Mouse (Mus musculus): ENCODE measurements around the gene Lmod3.

Gene Lmod3

GRCm38 (mm10) chr6:97276890-97277497, 24.4 kb upstream of the Lmod3 start:
- in situ Hi-C loops (cut with MboI; ENCODE audit: low sequenced_read_pairs) = loop anchor here (10.0 kb wide), 2 partner anchors 138 to 228 kb away; no protein-coding TSS in a partner anchor

GRCm38 (mm10) chr6:97276366-97276765, 23.8 kb upstream of the Lmod3 start:
- in situ Hi-C loops (cut with MboI; ENCODE audit: low sequenced_read_pairs) = loop anchor here (10.0 kb wide), 2 partner anchors 138 to 228 kb away; no protein-coding TSS in a partner anchor

GRCm38 (mm10) chr6:97275760-97276159, 23.2 kb upstream of the Lmod3 start:
- in situ Hi-C loops (cut with MboI; ENCODE audit: low sequenced_read_pairs) = loop anchor here (10.0 kb wide), 2 partner anchors 139 to 229 kb away; no protein-coding TSS in a partner anchor

- in situ Hi-C loops (cut with MboI; ENCODE audit: low sequenced_read_pairs) = loop anchor here (10.0 to 25.0 kb wide), 3 partner anchors 141 to 739 kb away; no protein-coding TSS in a partner anchor
Observed at GRCm38 (mm10) chr6:97273777-97274176, 21.2 kb upstream of the Lmod3 start.

GRCm38 (mm10) chr6:97273058-97273710, 20.6 kb upstream of the Lmod3 start:
- in situ Hi-C loops (cut with MboI; ENCODE audit: low sequenced_read_pairs) = loop anchor here (10.0 to 25.0 kb wide), 3 partner anchors 142 to 739 kb away; no protein-coding TSS in a partner anchor

GRCm38 (mm10) chr6:97272349-97272748, 19.8 kb upstream of the Lmod3 start:
- in situ Hi-C loops (cut with MboI; ENCODE audit: low sequenced_read_pairs) = loop anchor here (10.0 to 25.0 kb wide), 3 partner anchors 142 to 740 kb away; no protein-coding TSS in a partner anchor

GRCm38 (mm10) chr6:97269596-97269995, 17.0 kb upstream of the Lmod3 start:
- in situ Hi-C loops (cut with MboI; ENCODE audit: low sequenced_read_pairs) = loop anchor here (25.0 kb wide), 1 partner anchor 743 kb away; no protein-coding TSS in a partner anchor

- in situ Hi-C loops (cut with MboI; ENCODE audit: low sequenced_read_pairs) = loop anchor here (25.0 kb wide), 1 partner anchor 745 kb away; no protein-coding TSS in a partner anchor
Observed at GRCm38 (mm10) chr6:97267132-97267531, 14.6 kb upstream of the Lmod3 start.

- in situ Hi-C loops (cut with MboI; ENCODE audit: low sequenced_read_pairs) = loop anchor here (25.0 kb wide), 1 partner anchor 746 kb away; no protein-coding TSS in a partner anchor
Observed at GRCm38 (mm10) chr6:97266661-97267060, 14.1 kb upstream of the Lmod3 start.

- in situ Hi-C loops (cut with MboI; ENCODE audit: low sequenced_read_pairs) = loop anchor here (25.0 kb wide), 1 partner anchor 747 kb away; no protein-coding TSS in a partner anchor
Observed at GRCm38 (mm10) chr6:97265705-97266104, 13.1 kb upstream of the Lmod3 start.

- in situ Hi-C loops (cut with MboI; ENCODE audit: low sequenced_read_pairs) = loop anchor here (25.0 kb wide), 1 partner anchor 747 kb away; no protein-coding TSS in a partner anchor
Observed at GRCm38 (mm10) chr6:97265240-97265639, 12.7 kb upstream of the Lmod3 start.

GRCm38 (mm10) chr6:97263750-97264149, 11.2 kb upstream of the Lmod3 start:
- in situ Hi-C loops (cut with MboI; ENCODE audit: low sequenced_read_pairs) = loop anchor here (25.0 kb wide), 1 partner anchor 749 kb away; no protein-coding TSS in a partner anchor

GRCm38 (mm10) chr6:97262229-97262628, 9.7 kb upstream of the Lmod3 start:
- in situ Hi-C loops (cut with MboI; ENCODE audit: low sequenced_read_pairs) = loop anchor here (25.0 kb wide), 1 partner anchor 750 kb away; no protein-coding TSS in a partner anchor

GRCm38 (mm10) chr6:97259926-97260325, 7.4 kb upstream of the Lmod3 start:
- in situ Hi-C loops (cut with MboI; ENCODE audit: low sequenced_read_pairs) = loop anchor here (25.0 kb wide), 1 partner anchor 752 kb away; no protein-coding TSS in a partner anchor

GRCm38 (mm10) chr6:97258489-97258888, 5.9 kb upstream of the Lmod3 start:
- in situ Hi-C loops (cut with MboI; ENCODE audit: low sequenced_read_pairs) = loop anchor here (25.0 kb wide), 1 partner anchor 754 kb away; no protein-coding TSS in a partner anchor

- in situ Hi-C loops (cut with MboI; ENCODE audit: low sequenced_read_pairs) = loop anchor here (25.0 kb wide), 1 partner anchor 760 kb away; no protein-coding TSS in a partner anchor
Observed at GRCm38 (mm10) chr6:97252086-97252485, 473 bp downstream of the Lmod3 start.

- in situ Hi-C loops (cut with MboI; ENCODE audit: low sequenced_read_pairs) = loop anchor here (25.0 kb wide), 1 partner anchor 761 kb away; no protein-coding TSS in a partner anchor
Observed at GRCm38 (mm10) chr6:97250966-97251365, 1.6 kb downstream of the Lmod3 start.

GRCm38 (mm10) chr6:97245200-97245599, 7.4 kb downstream of the Lmod3 start:
- in situ Hi-C loops (cut with MboI; ENCODE audit: low sequenced_read_pairs) = no loop called here

GRCm38 (mm10) chr6:97242522-97242921, 10.0 kb downstream of the Lmod3 start:
- in situ Hi-C loops (cut with MboI; ENCODE audit: low sequenced_read_pairs) = no loop called here

GRCm38 (mm10) chr6:97240092-97240491, 12.5 kb downstream of the Lmod3 start:
- in situ Hi-C loops (cut with MboI; ENCODE audit: low sequenced_read_pairs) = no loop called here

- in situ Hi-C loops (cut with MboI; ENCODE audit: low sequenced_read_pairs) = no loop called here
Observed at GRCm38 (mm10) chr6:97239360-97239759, 13.2 kb downstream of the Lmod3 start.
